Comparison of ENCODE assay signal across 27 mouse cellular contexts in genomic region chr6:125305465-125305864, GRCm38 (mm10). TPM values are rescaled to one million over a fixed set of nuclear protein-coding genes. Genes with fewer than 3 reads are reported as not detected.
DNase-seq lines count a peak whose midpoint lies in the region; ATAC-seq and TF ChIP-seq lines count a peak whose summit lies in the region.
"Had no signal": no experiment of that assay in that cellular context is flagged by ENCODE, and none has a peak within 500 bp of the region (broad histone marks: within the 10 kb centered on the region; RNA-seq: fewer than 3 reads in every experiment).

No protein-coding gene starts in this region.

- no peak for TF ChIP-seq CTCF in intestine, postnatal 0 days (IDR thresholded peaks at IDR 0.05; ENCODE audit: low read depth)
- no peak for TF ChIP-seq CTCF in embryonic fibroblast, embryonic 13.5 days (IDR thresholded peaks at IDR 0.05; ENCODE audit: borderline replicate concordance, insufficient read depth, low read length)

- no peaks in the 10 kb centered on the region for H3K9me3 ChIP-seq in intestine, embryonic 15.5 days
- H3K9me3 ChIP-seq in intestine, postnatal 0 days (ENCODE audit: control insufficient read depth), result no peaks in the 10 kb centered on the region
- H3K9me3 ChIP-seq in intestine, embryonic 16.5 days (ENCODE audit: control insufficient read depth, low read length), result no peaks in the 10 kb centered on the region
- no peaks in the 10 kb centered on the region for H3K9me3 ChIP-seq in stomach, embryonic 15.5 days
- H3K9me3 ChIP-seq in liver, embryonic 11.5 days (ENCODE audit: control insufficient read depth, low read length), result no peaks in the 10 kb centered on the region
- H3K9me3 ChIP-seq: embryonic facial prominence, embryonic 12.5 days; embryonic facial prominence, embryonic 15.5 days; forebrain, embryonic 12.5 days; forebrain, embryonic 15.5 days; hindbrain, embryonic 12.5 days; hindbrain, embryonic 15.5 days had no signal

- peak; percentile 24; the same call in 1 of the 2 replicates for ATAC-seq in intestine, embryonic 15.5 days
- ATAC-seq in intestine, postnatal 0 days, result no peak
- ATAC-seq in intestine, embryonic 16.5 days, result no peak
- ATAC-seq in stomach, embryonic 15.5 days (ENCODE audit: insufficient read depth, low FRiP score, low read depth), result no peak
- ATAC-seq in liver, embryonic 11.5 days (replicated peaks; ENCODE audit: low FRiP score), result no peak
- ATAC-seq: CD4-positive, CD25-positive, alpha-beta regulatory T cell, adult 4 months; forebrain, embryonic 15.5 days had no signal

- no peak overlapping the region for H3K9ac ChIP-seq in intestine, embryonic 15.5 days
- H3K9ac ChIP-seq in intestine, postnatal 0 days (ENCODE audit: low read depth, low read length), result no peak overlapping the region
- no peak overlapping the region for H3K9ac ChIP-seq in intestine, embryonic 16.5 days (ENCODE audit: low read depth, low read length)
- H3K9ac ChIP-seq in stomach, embryonic 15.5 days, result no peak overlapping the region
- no peak overlapping the region for H3K9ac ChIP-seq in liver, embryonic 11.5 days (ENCODE audit: low read depth, low read length)
- H3K9ac ChIP-seq: embryonic facial prominence, embryonic 12.5 days; embryonic facial prominence, embryonic 15.5 days; forebrain, embryonic 12.5 days; forebrain, embryonic 15.5 days; hindbrain, embryonic 12.5 days; hindbrain, embryonic 15.5 days had no signal

- no peak overlapping the region for H3K4me2 ChIP-seq in intestine, embryonic 15.5 days (replicated peaks)
- H3K4me2 ChIP-seq in intestine, postnatal 0 days (replicated peaks; ENCODE audit: low read depth), result no peak overlapping the region
- no peak overlapping the region for H3K4me2 ChIP-seq in intestine, embryonic 16.5 days (ENCODE audit: low read depth, low read length)
- no peak overlapping the region for H3K4me2 ChIP-seq in stomach, embryonic 15.5 days
- no peak overlapping the region for H3K4me2 ChIP-seq in liver, embryonic 11.5 days
- H3K4me2 ChIP-seq: embryonic facial prominence, embryonic 12.5 days; embryonic facial prominence, embryonic 15.5 days; forebrain, embryonic 12.5 days; forebrain, embryonic 15.5 days; heart, embryonic 11.5 days; hindbrain, embryonic 12.5 days; hindbrain, embryonic 15.5 days had no signal

- H3K4me1 ChIP-seq in intestine, embryonic 15.5 days (replicated peaks), result peaks cover 9% of the 10 kb centered on the region; the same call in 1 of the 2 replicates
- H3K4me1 ChIP-seq in intestine, postnatal 0 days (replicated peaks; ENCODE audit: control insufficient read depth, insufficient read depth, low read length), result no peaks in the 10 kb centered on the region
- H3K4me1 ChIP-seq in embryonic fibroblast, embryonic 13.5 days (ENCODE audit: control insufficient read depth, insufficient read depth, low read length), result no peaks in the 10 kb centered on the region
- no peaks in the 10 kb centered on the region for H3K4me1 ChIP-seq in intestine, embryonic 16.5 days (ENCODE audit: control insufficient read depth, insufficient read depth, low read length)
- 0 out of 2 replicates have a peak, but pooled peaks cover 2% of the 10 kb centered on the region for H3K4me1 ChIP-seq in stomach, embryonic 15.5 days
- H3K4me1 ChIP-seq in liver, embryonic 11.5 days (replicated peaks; ENCODE audit: control insufficient read depth, insufficient read depth, low read length), result peaks cover 3% of the 10 kb centered on the region; the same call in 1 of the 2 replicates
- H3K4me1 ChIP-seq: forebrain, embryonic 15.5 days; hindbrain, embryonic 15.5 days had no signal

- WGBS in intestine, embryonic 15.5 days, result 62% methylated on average over 6 of the region's 6 CpGs
- 74% methylated on average over 6 of the region's 6 CpGs for WGBS in intestine, postnatal 0 days
- 64% methylated on average over 6 of the region's 6 CpGs for WGBS in intestine, embryonic 16.5 days
- WGBS in stomach, embryonic 15.5 days, result 65% methylated on average over 6 of the region's 6 CpGs
- WGBS in liver, embryonic 11.5 days, result 86% methylated on average over 6 of the region's 6 CpGs

- DNase-seq in frontal cortex, postnatal 25 days (ENCODE audit: low spot score in 2 of 2), result no peak
- DNase-seq in right cerebral cortex, postnatal 14 days, result no peak
- no peak for DNase-seq in liver, embryonic 11.5 days (ENCODE audit: low spot score)
- DNase-seq: adrenal gland, adult 2 months; adrenal gland, postnatal 14 days; cerebellum, adult 11 months; cerebellum, adult 2 months; cerebellum, adult 9-11 months; cerebellum, postnatal 25 days; gastrocnemius, postnatal 25 days; heart, adult 2 months had no signal

- TF ChIP-seq POLR2A in embryonic fibroblast, embryonic 13.5 days (IDR thresholded peaks at IDR 0.05; ENCODE audit: low read depth, low read length), result 0 out of 2 replicates have a peak, but pooled peaks have one; percentile 3

- 0 out of 2 replicates have a peak overlapping the region, but pooled peaks have one; percentile 5 for H3K27ac ChIP-seq in intestine, embryonic 15.5 days
- H3K27ac ChIP-seq in intestine, postnatal 0 days (ENCODE audit: low read depth, low read length), result no peak overlapping the region
- H3K27ac ChIP-seq in embryonic fibroblast, embryonic 13.5 days (ENCODE audit: insufficient read depth, low read length), result no peak overlapping the region
- H3K27ac ChIP-seq in intestine, embryonic 16.5 days (ENCODE audit: low read length), result 0 out of 2 replicates have a peak overlapping the region, but pooled peaks have one; percentile 10
- peak overlapping the region; percentile 46; the same call in 1 of the 2 replicates for H3K27ac ChIP-seq in stomach, embryonic 15.5 days
- H3K27ac ChIP-seq in liver, embryonic 11.5 days (ENCODE audit: low read depth, low read length), result no peak overlapping the region
- H3K27ac ChIP-seq: embryonic facial prominence, embryonic 12.5 days; embryonic facial prominence, embryonic 15.5 days; forebrain, embryonic 12.5 days; forebrain, embryonic 15.5 days; heart, adult 2 months; hindbrain, embryonic 12.5 days; hindbrain, embryonic 15.5 days had no signal

- H3K36me3 ChIP-seq in intestine, embryonic 15.5 days, result peaks cover 17% of the 10 kb centered on the region
- peaks cover 36% of the 10 kb centered on the region for H3K36me3 ChIP-seq in intestine, postnatal 0 days (ENCODE audit: control insufficient read depth, insufficient read depth)
- peaks cover 20% of the 10 kb centered on the region for H3K36me3 ChIP-seq in intestine, embryonic 16.5 days (ENCODE audit: control insufficient read depth, insufficient read depth, low read length)
- H3K36me3 ChIP-seq in stomach, embryonic 15.5 days, result peaks cover 15% of the 10 kb centered on the region
- no peaks in the 10 kb centered on the region; the same call in 1 of the 2 replicates for H3K36me3 ChIP-seq in liver, embryonic 11.5 days (ENCODE audit: control insufficient read depth, insufficient read depth, low read length)
- H3K36me3 ChIP-seq: forebrain, embryonic 12.5 days; forebrain, embryonic 15.5 days; hindbrain, embryonic 15.5 days had no signal

- no peak overlapping the region for H3K4me3 ChIP-seq in intestine, embryonic 15.5 days (replicated peaks)
- H3K4me3 ChIP-seq in intestine, postnatal 0 days (ENCODE audit: low read depth, low read length), result no peak overlapping the region
- no peak overlapping the region for H3K4me3 ChIP-seq in embryonic fibroblast, embryonic 13.5 days (ENCODE audit: insufficient read depth, low read length)
- no peak overlapping the region for H3K4me3 ChIP-seq in intestine, embryonic 16.5 days (ENCODE audit: low read length)
- H3K4me3 ChIP-seq in stomach, embryonic 15.5 days (replicated peaks), result no peak overlapping the region
- no peak overlapping the region for H3K4me3 ChIP-seq in liver, embryonic 11.5 days (ENCODE audit: low read depth, low read length)
- H3K4me3 ChIP-seq: embryonic facial prominence, embryonic 12.5 days; embryonic facial prominence, embryonic 15.5 days; erythroblast, embryonic 14.5 days; forebrain, embryonic 12.5 days; forebrain, embryonic 15.5 days; heart, adult 2 months; hindbrain, embryonic 12.5 days; hindbrain, embryonic 15.5 days had no signal

- no peaks in the 10 kb centered on the region for H3K27me3 ChIP-seq in intestine, embryonic 15.5 days (replicated peaks)
- H3K27me3 ChIP-seq in intestine, postnatal 0 days (replicated peaks; ENCODE audit: control insufficient read depth, insufficient read depth, low read length), result no peaks in the 10 kb centered on the region
- H3K27me3 ChIP-seq in intestine, embryonic 16.5 days (replicated peaks; ENCODE audit: control insufficient read depth, insufficient read depth, low read length), result no peaks in the 10 kb centered on the region
- H3K27me3 ChIP-seq in stomach, embryonic 15.5 days (replicated peaks), result no peaks in the 10 kb centered on the region
- no peaks in the 10 kb centered on the region for H3K27me3 ChIP-seq in liver, embryonic 11.5 days (replicated peaks; ENCODE audit: control insufficient read depth, insufficient read depth, low read length)
- H3K27me3 ChIP-seq: embryonic facial prominence, embryonic 12.5 days; embryonic facial prominence, embryonic 15.5 days; forebrain, embryonic 12.5 days; forebrain, embryonic 15.5 days; hindbrain, embryonic 12.5 days; hindbrain, embryonic 15.5 days had no signal

RNA-seq across cellular contexts. Expression of gene Ltbr, which starts 8.2 kb away (rescaled TPM):
- polyA plus RNA-seq in intestine, embryonic 15.5 days (2015; fragmentation: Nextera tagmentation; extraction: Ambion mirVana), result 78.6 and 83.8 TPM in 2 replicates
- polyA plus RNA-seq in intestine, postnatal 0 days (2015; fragmentation: Nextera tagmentation; extraction: Ambion mirVana), result 104 and 110 TPM in 2 replicates
- polyA plus RNA-seq in embryonic fibroblast, embryonic 13.5 days (2011; ENCODE audit: insufficient read length, low read depth, missing spikeins), result 67.1 and 77.6 TPM in 2 replicates
- 106 and 107 TPM in 2 replicates for polyA plus RNA-seq in intestine, embryonic 16.5 days (2015; fragmentation: Nextera tagmentation; extraction: Ambion mirVana)
- 62.7 and 64.5 TPM in 2 replicates for polyA plus RNA-seq in stomach, embryonic 15.5 days (2015; fragmentation: Nextera tagmentation; extraction: Ambion mirVana)
- 30.1 and 34.7 TPM in 2 replicates for polyA plus RNA-seq in liver, embryonic 11.5 days (2014; fragmentation: Nextera tagmentation; extraction: Ambion mirVana)

RNA-seq across cellular contexts. Expression of gene Scnn1a, which starts 15.0 kb away (rescaled TPM):
- polyA plus RNA-seq in intestine, embryonic 15.5 days (2015; fragmentation: Nextera tagmentation; extraction: Ambion mirVana), result 2.6 and 3.3 TPM in 2 replicates
- 16.9 and 19.0 TPM in 2 replicates for polyA plus RNA-seq in intestine, postnatal 0 days (2015; fragmentation: Nextera tagmentation; extraction: Ambion mirVana)
- 0.48 and 0.70 TPM in 2 replicates for polyA plus RNA-seq in embryonic fibroblast, embryonic 13.5 days (2011; ENCODE audit: insufficient read length, low read depth, missing spikeins)
- 5.0 and 7.6 TPM in 2 replicates for polyA plus RNA-seq in intestine, embryonic 16.5 days (2015; fragmentation: Nextera tagmentation; extraction: Ambion mirVana)
- polyA plus RNA-seq in stomach, embryonic 15.5 days (2015; fragmentation: Nextera tagmentation; extraction: Ambion mirVana), result 3.1 and 3.8 TPM in 2 replicates
- 0.55 and 0.74 TPM in 2 replicates for polyA plus RNA-seq in liver, embryonic 11.5 days (2014; fragmentation: Nextera tagmentation; extraction: Ambion mirVana)
- polyA plus RNA-seq: CD4-positive, CD25-positive, alpha-beta regulatory T cell, adult 4 months had no signal

RNA-seq across cellular contexts. Expression of gene Tuba3a, which starts 19.6 kb away (rescaled TPM):
- 0.14 TPM in 1 of 2 replicates, not detected in the other for polyA plus RNA-seq in intestine, embryonic 15.5 days (2015; fragmentation: Nextera tagmentation; extraction: Ambion mirVana)
- polyA plus RNA-seq in intestine, postnatal 0 days (2015; fragmentation: Nextera tagmentation; extraction: Ambion mirVana), result not detected in 2 replicates
- polyA plus RNA-seq in embryonic fibroblast, embryonic 13.5 days (2011; ENCODE audit: insufficient read length, low read depth, missing spikeins), result not detected in 2 replicates
- 0.09 and 0.17 TPM in 2 replicates for polyA plus RNA-seq in intestine, embryonic 16.5 days (2015; fragmentation: Nextera tagmentation; extraction: Ambion mirVana)
- 0.12 TPM in 2 replicates for polyA plus RNA-seq in stomach, embryonic 15.5 days (2015; fragmentation: Nextera tagmentation; extraction: Ambion mirVana)
- polyA plus RNA-seq in liver, embryonic 11.5 days (2014; fragmentation: Nextera tagmentation; extraction: Ambion mirVana), result 0.12 TPM in 1 of 2 replicates, not detected in the other
- polyA plus RNA-seq: adrenal gland, adult 2 months; cerebellum, adult 2 months; erythroblast, embryonic 14.5 days; forebrain, embryonic 12.5 days; forebrain, embryonic 15.5 days; heart, embryonic 14.5 days; heart, postnatal 0 days; hindbrain, embryonic 12.5 days; hindbrain, embryonic 15.5 days had no signal

RNA-seq across cellular contexts. Expression of gene Tnfrsf1a, which starts 43.7 kb away (rescaled TPM):
- 69.1 and 71.4 TPM in 2 replicates for polyA plus RNA-seq in intestine, embryonic 15.5 days (2015; fragmentation: Nextera tagmentation; extraction: Ambion mirVana)
- polyA plus RNA-seq in intestine, postnatal 0 days (2015; fragmentation: Nextera tagmentation; extraction: Ambion mirVana), result 108 and 109 TPM in 2 replicates
- polyA plus RNA-seq in embryonic fibroblast, embryonic 13.5 days (2011; ENCODE audit: insufficient read length, low read depth, missing spikeins), result 126 and 140 TPM in 2 replicates
- polyA plus RNA-seq in intestine, embryonic 16.5 days (2015; fragmentation: Nextera tagmentation; extraction: Ambion mirVana), result 90.0 and 95.3 TPM in 2 replicates
- polyA plus RNA-seq in stomach, embryonic 15.5 days (2015; fragmentation: Nextera tagmentation; extraction: Ambion mirVana), result 67.6 and 69.5 TPM in 2 replicates
- 37.0 and 38.0 TPM in 2 replicates for polyA plus RNA-seq in liver, embryonic 11.5 days (2014; fragmentation: Nextera tagmentation; extraction: Ambion mirVana)

Comparison
In these comparisons a context has a peak if more than half of its experiments do, and no peak if none do; other contexts are left out.
1. H3K27ac ChIP-seq: peak in intestine, embryonic 15.5 days (single experiment), intestine, embryonic 16.5 days (single experiment) and stomach, embryonic 15.5 days (single experiment); none in intestine, postnatal 0 days (single experiment), embryonic fibroblast, embryonic 13.5 days (single experiment) and liver, embryonic 11.5 days (single experiment).